Mouse (Mus musculus) heart, embryonic 10.5 days (tissue): ENCODE data around the gene Naa80. TPM values are rescaled to one million over a fixed set of nuclear protein-coding genes. Genes with fewer than 3 reads are reported as not detected.

Experiments
- DNase-seq: peaks from one replicate; pipeline ENCODE4 v3.0.0-alpha.2; 2017; ENCODE audit warnings: low spot score
- H3K27ac ChIP-seq: fragments of 300-500 bp; sonication (generic); 2 replicates; pipeline ENCODE4 v1.5.1; 2016; ENCODE audit warnings: mild to moderate bottlenecking
- H3K27me3 ChIP-seq: fragments of 300-500 bp; sonication (generic); 2 replicates; pipeline ENCODE4 v1.6.1; 2016; ENCODE audit warnings: mild to moderate bottlenecking; ENCODE audit not compliant: poor library complexity, insufficient read depth, severe bottlenecking
- H3K36me3 ChIP-seq: fragments of 300-500 bp; sonication (generic); 2 replicates; pipeline ENCODE4 v1.6.1; 2016; ENCODE audit warnings: mild to moderate bottlenecking, moderate library complexity
- H3K4me1 ChIP-seq: fragments of 300-500 bp; sonication (generic); 2 replicates; pipeline ENCODE4 v1.6.1; 2016; ENCODE audit warnings: mild to moderate bottlenecking
- H3K4me3 ChIP-seq: fragments of 300-500 bp; sonication (generic); 2 replicates; pipeline ENCODE4 v1.5.1; 2016; ENCODE audit warnings: mild to moderate bottlenecking, moderate library complexity
- H3K9me3 ChIP-seq: fragments of 300-500 bp; sonication (generic); 2 replicates; pipeline ENCODE4 v1.6.1; 2016; ENCODE audit warnings: mild to moderate bottlenecking, moderate library complexity
- WGBS: fragments of 180-500 bp; shearing (Covaris S2); methylation state at CpG from one replicate; pipeline ENCODE4 v1.1.7; 2016; 5-methylcytosine and 5-hydroxymethylcytosine counted together
- polyA plus RNA-seq: library from polyadenylated mRNA; unstranded; fragments of >200 nt; fragmentation: Nextera tagmentation; extraction: Ambion mirVana; gene quantifications from 2 replicates; pipeline ENCODE4 v1.2.1, GENCODE M21; 2016

Naa80 gene
- polyA plus RNA-seq, 1 experiment from 2014 or later = 15.3 TPM

- Histone ChIP-seq H3K27me3 (peaks cover 26% of the 10 kb centered on the region), H3K9me3 (no peaks in the 10 kb centered on the region), H3K27ac (peak within 1 kb of the TSS; percentile 48), H3K4me3 (peak within 1 kb of the TSS; percentile 20; the same call in 1 of the 2 replicates), H3K4me1 (peaks cover 89% of the 10 kb centered on the region), H3K36me3 (peaks cover 4% of the 10 kb centered on the region)
- 38% methylated on average over 12 of the region's 12 CpGs for WGBS
- no peak for DNase-seq
Observed at GRCm38 (mm10) chr9:107608741-107609432, 30.2 kb downstream of the Naa80 start, which contains the start of gene Sema3b. TSS of gene Sema3b (minus strand) at chr9:107609229.

DNA sequence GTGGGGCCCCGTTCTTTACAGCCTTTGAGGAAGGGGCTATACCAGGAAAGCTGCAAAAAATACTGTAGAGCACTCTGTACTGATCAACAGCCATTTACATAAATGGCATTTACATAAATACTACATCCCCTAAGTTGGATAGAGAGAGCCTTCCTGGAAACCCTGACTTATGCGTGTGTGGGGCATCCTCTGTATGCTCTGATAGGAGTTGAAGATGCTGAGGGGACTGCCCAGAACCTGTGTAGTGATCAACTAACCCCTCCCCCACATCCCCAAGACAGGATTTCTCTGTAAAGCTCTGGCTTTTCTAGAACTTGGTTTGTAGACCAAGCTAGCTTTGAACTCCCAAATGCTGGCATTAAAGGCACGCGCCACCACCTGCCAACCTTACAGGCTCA lies 30.7 kb downstream of the Naa80 start:
- DNase-seq = no peak
- Histone ChIP-seq H3K27me3 (peaks cover 20% of the 10 kb centered on the region), H3K4me1 (peaks cover 88% of the 10 kb centered on the region), H3K36me3 (peaks cover 10% of the 10 kb centered on the region), H3K27ac (peak overlapping the region; percentile 48; the same call in 1 of the 2 replicates), H3K4me3 (no peak overlapping the region), H3K9me3 (no peaks in the 10 kb centered on the region)
- WGBS = 65% methylated on average over 4 of the region's 4 CpGs

DNA sequence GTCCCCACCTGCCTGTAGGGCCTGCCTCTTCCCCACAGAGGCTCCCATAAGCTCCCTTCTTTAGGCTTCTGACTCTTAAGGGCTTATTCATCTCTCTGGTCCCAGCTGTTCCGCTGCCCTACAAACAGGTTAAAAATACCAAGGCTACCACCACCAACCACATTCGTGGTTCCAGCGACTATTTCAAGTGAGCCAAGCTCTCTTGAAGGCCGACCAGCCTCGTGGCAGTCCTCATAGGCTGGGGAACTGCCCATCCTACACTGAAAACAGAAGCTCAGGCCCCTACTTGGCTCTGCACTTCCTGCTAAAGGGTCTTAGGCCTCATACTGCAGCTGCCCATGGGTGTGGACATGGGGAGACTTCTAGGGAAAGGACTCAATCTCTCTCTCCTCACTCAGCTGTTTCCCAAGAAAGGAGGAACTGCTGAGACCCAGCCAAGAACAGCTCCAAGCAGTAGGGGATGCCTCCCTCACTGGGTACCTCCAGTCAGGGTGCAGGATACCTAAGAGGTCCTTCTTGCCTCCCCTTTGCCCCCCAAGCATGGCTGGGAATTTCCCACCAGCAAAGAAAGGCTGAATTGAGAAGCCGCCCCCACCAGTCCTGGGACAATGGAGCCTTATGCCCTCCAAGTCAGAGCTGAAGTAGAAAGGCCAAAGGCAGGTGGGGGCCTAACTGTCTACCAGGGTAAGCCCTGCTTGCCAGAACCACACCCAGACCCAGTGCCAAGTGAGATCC lies 32.9 kb downstream of the Naa80 start:
- Histone ChIP-seq H3K27ac (peak overlapping the region; percentile 96), H3K27me3 (peaks cover 5% of the 10 kb centered on the region; the same call in 1 of the 2 replicates), H3K4me1 (peaks cover 78% of the 10 kb centered on the region), H3K4me3 (peak overlapping the region; percentile 63), H3K36me3 (peaks cover 32% of the 10 kb centered on the region), H3K9me3 (no peaks in the 10 kb centered on the region)
- DNase-seq = no peak
- 54% methylated on average over 6 of the region's 6 CpGs for WGBS

GRCm38 (mm10) chr9:107612191-107612944 lies 33.7 kb downstream of the Naa80 start:
- peaks cover 4% of the 10 kb centered on the region; the same call in 1 of the 2 replicates for H3K27me3 ChIP-seq
- peaks cover 38% of the 10 kb centered on the region for H3K36me3 ChIP-seq
- H3K9me3 ChIP-seq = no peaks in the 10 kb centered on the region
- peaks cover 70% of the 10 kb centered on the region for H3K4me1 ChIP-seq
- peak; percentile 98 for DNase-seq
- 5% methylated on average over 43 of the region's 48 CpGs for WGBS
- peak overlapping the region; percentile 63 for H3K4me3 ChIP-seq
- peak overlapping the region; percentile 96 for H3K27ac ChIP-seq

GRCm38 (mm10) chr9:107612945-107613569 lies 34.4 kb downstream of the Naa80 start:
- Histone ChIP-seq H3K36me3 (peaks cover 45% of the 10 kb centered on the region), H3K4me1 (peaks cover 68% of the 10 kb centered on the region), H3K27ac (peak overlapping the region; percentile 96), H3K27me3 (peaks cover under 1% of the 10 kb centered on the region; the same call in 1 of the 2 replicates), H3K9me3 (no peaks in the 10 kb centered on the region), H3K4me3 (peak overlapping the region; percentile 63)
- WGBS = 11% methylated on average over 12 of the region's 12 CpGs
- DNase-seq = no peak

- no peak for DNase-seq
- Histone ChIP-seq H3K4me3 (no peak overlapping the region), H3K36me3 (peaks cover 64% of the 10 kb centered on the region), H3K9me3 (no peaks in the 10 kb centered on the region), H3K27ac (0 out of 2 replicates have a peak overlapping the region, but pooled peaks have one; percentile 42), H3K27me3 (no peaks in the 10 kb centered on the region), H3K4me1 (peaks cover 69% of the 10 kb centered on the region)
- 65% methylated on average over 4 of the region's 4 CpGs for WGBS
Observed at GRCm38 (mm10) chr9:107615035-107615434, 36.3 kb downstream of the Naa80 start.

GRCm38 (mm10) chr9:107617461-107617860 lies 38.8 kb downstream of the Naa80 start:
- Histone ChIP-seq H3K4me3 (no peak overlapping the region), H3K27ac (no peak overlapping the region), H3K36me3 (peaks cover 78% of the 10 kb centered on the region), H3K27me3 (no peaks in the 10 kb centered on the region), H3K4me1 (peaks cover 62% of the 10 kb centered on the region), H3K9me3 (no peaks in the 10 kb centered on the region)
- DNase-seq = no peak
- WGBS = 71% methylated on average over 2 of the region's 2 CpGs

DNA sequence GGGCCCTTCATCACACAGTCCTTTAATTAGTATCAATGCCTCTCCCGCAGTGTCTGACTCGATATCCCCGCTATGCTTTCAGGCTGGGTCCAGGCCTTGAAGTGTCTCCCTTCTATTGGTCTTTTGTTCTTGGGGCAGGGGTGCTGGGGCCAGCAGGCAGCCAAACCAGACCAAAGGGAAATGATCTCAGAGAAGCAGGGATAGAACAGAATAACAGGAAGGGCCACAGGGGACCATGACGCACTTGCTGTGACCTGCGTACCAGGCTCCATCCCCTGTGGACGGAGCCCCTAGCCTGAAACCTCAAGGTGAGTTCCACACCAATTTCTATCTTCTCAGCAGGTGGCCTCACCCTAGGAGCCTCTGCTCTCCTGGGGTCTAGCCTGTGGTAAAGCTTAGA lies 39.4 kb downstream of the Naa80 start:
- 88% methylated on average over 6 of the region's 6 CpGs for WGBS
- Histone ChIP-seq H3K9me3 (no peaks in the 10 kb centered on the region), H3K36me3 (peaks cover 85% of the 10 kb centered on the region), H3K4me1 (peaks cover 56% of the 10 kb centered on the region), H3K27ac (peak overlapping the region; percentile 79), H3K27me3 (no peaks in the 10 kb centered on the region), H3K4me3 (no peak overlapping the region)
- no peak for DNase-seq

DNA sequence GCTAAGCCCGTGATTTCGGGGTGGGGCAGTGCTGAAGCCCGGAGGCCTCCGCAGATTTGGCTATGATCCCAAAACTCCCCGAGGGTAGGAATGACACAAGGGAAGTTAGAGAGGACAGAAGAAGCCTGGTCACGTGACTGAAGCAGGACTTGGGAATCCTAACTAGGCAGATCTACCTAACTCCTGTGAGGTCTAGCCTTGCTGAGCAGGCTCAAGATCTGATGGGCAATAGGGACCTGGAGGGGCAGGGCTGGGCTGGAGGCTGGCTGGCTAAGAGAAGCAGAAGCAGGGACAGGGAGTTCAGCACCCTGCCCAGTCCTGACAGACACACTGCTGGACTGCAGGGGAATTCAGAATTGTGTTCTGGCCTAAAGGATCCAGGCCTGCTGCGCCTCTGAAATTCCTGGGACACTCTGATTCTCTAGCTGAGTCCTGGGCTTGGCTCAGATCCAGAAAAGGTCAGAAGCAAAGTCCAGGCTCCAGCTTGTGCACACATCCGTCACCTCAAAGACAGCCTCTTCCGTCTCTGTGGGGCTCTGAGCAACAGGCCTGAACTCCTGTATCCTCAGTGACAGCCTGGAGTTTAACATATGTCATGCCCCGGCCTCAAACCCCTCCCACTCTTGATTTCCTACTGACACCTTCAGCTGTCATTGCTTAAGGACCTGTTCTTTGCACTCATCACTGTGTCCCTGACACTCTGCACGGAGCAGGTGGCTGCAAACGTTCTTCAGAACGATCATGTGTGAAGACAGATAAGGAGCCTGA lies 40.3 kb downstream of the Naa80 start:
- peak overlapping the region; percentile 79 for H3K27ac ChIP-seq
- H3K9me3 ChIP-seq = no peaks in the 10 kb centered on the region
- no peaks in the 10 kb centered on the region for H3K27me3 ChIP-seq
- DNase-seq = no peak
- WGBS = 40% methylated on average over 13 of the region's 13 CpGs
- peaks cover 55% of the 10 kb centered on the region for H3K4me1 ChIP-seq
- H3K36me3 ChIP-seq = peaks cover 86% of the 10 kb centered on the region
- H3K4me3 ChIP-seq = peak overlapping the region; percentile 25; the same call in 1 of the 2 replicates

GRCm38 (mm10) chr9:107619546-107619879 lies 40.8 kb downstream of the Naa80 start:
- 38% methylated on average over 13 of the region's 13 CpGs for WGBS
- peak; percentile 94 for DNase-seq
- peaks cover 86% of the 10 kb centered on the region for H3K36me3 ChIP-seq
- H3K4me3 ChIP-seq = peak overlapping the region; percentile 25
- no peaks in the 10 kb centered on the region for H3K9me3 ChIP-seq
- peak overlapping the region; percentile 79 for H3K27ac ChIP-seq
- H3K27me3 ChIP-seq = no peaks in the 10 kb centered on the region
- peaks cover 55% of the 10 kb centered on the region for H3K4me1 ChIP-seq

DNA sequence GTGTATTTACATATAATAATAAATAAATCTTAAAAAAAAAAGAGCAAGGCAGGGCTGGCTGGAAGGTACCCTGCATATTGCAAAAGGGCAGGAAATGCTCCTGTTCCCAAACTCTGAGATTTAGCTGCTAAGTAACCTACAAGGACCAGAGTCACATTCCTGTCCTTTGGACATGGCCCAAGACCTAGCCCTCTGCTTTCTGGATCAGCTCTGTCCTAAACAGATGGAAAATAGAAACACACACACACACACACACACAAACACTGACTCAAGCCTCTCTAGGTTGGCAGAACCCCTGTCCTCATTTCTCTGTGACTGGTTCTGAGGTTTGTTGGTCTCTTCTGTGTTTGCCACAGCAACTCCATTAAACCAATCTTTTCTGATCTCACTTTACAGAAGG lies 42.3 kb downstream of the Naa80 start:
- DNase-seq = no peak
- H3K4me1 ChIP-seq = peaks cover 57% of the 10 kb centered on the region
- no peak overlapping the region for H3K27ac ChIP-seq
- peaks cover 85% of the 10 kb centered on the region for H3K36me3 ChIP-seq
- H3K27me3 ChIP-seq = no peaks in the 10 kb centered on the region
- no peak overlapping the region for H3K4me3 ChIP-seq
- no peaks in the 10 kb centered on the region for H3K9me3 ChIP-seq

- no peak for DNase-seq
- Histone ChIP-seq H3K9me3 (no peaks in the 10 kb centered on the region), H3K36me3 (peaks cover 67% of the 10 kb centered on the region), H3K4me3 (no peak overlapping the region), H3K27ac (peak overlapping the region; percentile 56), H3K4me1 (peaks cover 72% of the 10 kb centered on the region), H3K27me3 (no peaks in the 10 kb centered on the region)
- WGBS = 65% methylated on average over 5 of the region's 5 CpGs
Observed at GRCm38 (mm10) chr9:107624539-107624938, 45.9 kb downstream of the Naa80 start.
